Mouse (Mus musculus) leukemia stem cell, adult 10-12 weeks (primary cell): ENCODE measurements around the gene Zfp248. TPM values are rescaled to one million over a fixed set of nuclear protein-coding genes. Genes with fewer than 3 reads are reported as not detected.

Source experiments
- polyA plus RNA-seq: library from polyadenylated mRNA; stranded (reverse); fragments of >175 nt; gene quantifications from 2 replicates; pipeline ENCODE4 v1.2.3, GENCODE M21; 2012; ENCODE audit warnings: low replicate concordance

Zfp248 gene
- 0.40 TPM in 1 of 2 replicates, not detected in the other for polyA plus RNA-seq

GRCm38 (mm10) chr6:118455042-118455631 is at the start of gene Zfp248:
Zfp248 (minus strand) TSS chr6:118455528.

GRCm38 (mm10) chr6:118478957-118479708 is 23.8 kb upstream of the Zfp248 start, which contains the start of gene Zfp9:
Zfp9 (minus strand) TSS chr6:118479320.

DNA sequence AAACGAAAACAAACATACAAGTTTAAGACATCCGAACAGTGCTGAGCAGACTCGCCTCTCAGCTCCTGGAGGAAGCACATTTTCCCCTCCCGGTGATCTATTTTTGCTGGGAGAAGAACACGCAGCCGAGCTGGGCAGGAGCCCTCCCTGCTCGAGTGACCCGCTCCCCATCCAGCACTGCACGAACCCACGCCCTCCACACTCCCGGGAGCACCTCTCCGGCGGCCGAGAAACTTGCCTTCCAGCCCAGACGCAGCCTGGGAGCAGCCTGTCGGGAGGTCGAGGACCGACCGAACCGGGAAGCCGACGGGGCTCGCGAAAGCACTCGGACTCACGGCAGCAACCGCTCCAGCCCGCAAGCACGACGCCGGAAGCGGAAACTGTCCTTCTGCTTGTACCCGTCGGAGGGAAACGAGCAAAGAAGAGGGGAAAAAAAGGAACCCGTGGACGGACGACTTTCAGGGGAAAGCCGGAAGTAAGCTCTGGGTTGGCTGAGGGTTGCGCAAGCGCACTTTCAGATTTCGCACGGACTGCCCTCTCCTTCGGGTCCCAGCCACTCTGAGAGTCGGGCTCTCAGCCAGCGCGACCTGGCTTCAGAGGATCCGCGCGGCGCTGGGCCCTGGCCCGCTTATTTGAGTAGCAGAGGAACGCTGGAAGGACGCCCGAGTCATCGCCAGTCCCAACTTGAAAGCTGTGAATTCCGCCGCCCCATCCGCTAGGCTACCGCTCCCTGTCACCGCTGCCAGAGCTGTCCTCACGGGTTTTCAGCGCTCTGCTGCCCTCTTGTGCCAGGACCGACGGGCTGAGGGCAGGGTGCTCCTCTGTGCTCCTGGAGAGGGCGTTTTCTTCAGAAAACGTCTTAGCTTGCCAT is 36.0 kb downstream of the Zfp248 start, which contains the start of gene Bms1:
Bms1 (minus strand) TSS at position 425 of the 871 bp plus-strand sequence.

Other genes starting within 250 kb of the Zfp248 start
- 20.5 and 43.9 TPM in 2 replicates for gene Bms1, start 36.1 kb downstream of the Zfp248 start, polyA plus RNA-seq
- gene Zfp9, start 23.8 kb upstream of the Zfp248 start, polyA plus RNA-seq, result 0.09 and 0.18 TPM in 2 replicates
- gene Ankrd26, start 106.7 kb upstream of the Zfp248 start, polyA plus RNA-seq, result 0.92 and 4.3 TPM in 2 replicates